Mouse (Mus musculus) lung, embryonic 14.5 days (tissue): ENCODE results near the gene Myt1l. TPM values are rescaled to one million over a fixed set of nuclear protein-coding genes. Genes with fewer than 3 reads are reported as not detected.

Experiments used
- ATAC-seq: fragments of 200-750 bp; cut with Nextera tagmentation; 2 replicates; pipeline ENCODE4 v1.8.0; 2017; ENCODE audit warnings: mild to moderate bottlenecking, moderate TSS enrichment, moderate library complexity; ENCODE audit not compliant: insufficient read depth
- DNase-seq: peaks from one replicate; pipeline ENCODE4 v3.0.0-alpha.2; 2015
- H3K27ac ChIP-seq: fragments of 300-500 bp; sonication (generic); 2 replicates; pipeline ENCODE4 v1.5.1; 2014; ENCODE audit warnings: low read depth, mild to moderate bottlenecking, moderate library complexity
- H3K27me3 ChIP-seq: fragments of 300-500 bp; sonication (generic); 2 replicates; pipeline ENCODE4 v1.6.1; 2014; ENCODE audit warnings: low read length, control low read depth; ENCODE audit not compliant: insufficient read depth
- H3K36me3 ChIP-seq: fragments of 300-500 bp; sonication (generic); 2 replicates; pipeline ENCODE4 v1.6.1; 2014; ENCODE audit warnings: control low read depth; ENCODE audit not compliant: insufficient read depth
- H3K4me1 ChIP-seq: fragments of 300-500 bp; sonication (generic); 2 replicates; pipeline ENCODE4 v1.6.1; 2014; ENCODE audit warnings: antibody characterized with exemption, control low read depth; ENCODE audit not compliant: insufficient read depth
- H3K4me2 ChIP-seq: fragments of 300-500 bp; sonication (generic); 2 replicates; pipeline ENCODE4 v1.6.1; 2014; ENCODE audit warnings: mild to moderate bottlenecking
- H3K4me3 ChIP-seq: fragments of 300-500 bp; sonication (generic); 2 replicates; pipeline ENCODE4 v1.5.1; 2014; ENCODE audit warnings: low read depth, low read length
- H3K9ac ChIP-seq: fragments of 300-500 bp; sonication (generic); 2 replicates; pipeline ENCODE4 v1.6.1; 2014
- H3K9me3 ChIP-seq: fragments of 300-500 bp; sonication (generic); 2 replicates; pipeline ENCODE4 v1.6.1; 2016; ENCODE audit warnings: low read depth, low read length, control low read depth
- CTCF ChIP-seq: IDR thresholded peaks from 2 replicates; pipeline ENCODE4 v1.5.1; 2016; ENCODE audit warnings: antibody characterized with exemption, low read depth
- WGBS: fragments of 180-500 bp; shearing (Covaris S2); extraction: QIAGEN DNeasy Blood & Tissue Kit; methylation state at CpG from one replicate; pipeline ENCODE4 v1.1.7; 2014; 5-methylcytosine and 5-hydroxymethylcytosine counted together
- polyA plus RNA-seq: library from polyadenylated mRNA; unstranded; fragments of >200 nt; fragmentation: Nextera tagmentation; extraction: Ambion mirVana; gene quantifications from 2 replicates; pipeline ENCODE4 v1.2.1, GENCODE M21; 2014

Gene Myt1l
- polyA plus RNA-seq, 1 experiment from 2014 or later = not detected

DNA sequence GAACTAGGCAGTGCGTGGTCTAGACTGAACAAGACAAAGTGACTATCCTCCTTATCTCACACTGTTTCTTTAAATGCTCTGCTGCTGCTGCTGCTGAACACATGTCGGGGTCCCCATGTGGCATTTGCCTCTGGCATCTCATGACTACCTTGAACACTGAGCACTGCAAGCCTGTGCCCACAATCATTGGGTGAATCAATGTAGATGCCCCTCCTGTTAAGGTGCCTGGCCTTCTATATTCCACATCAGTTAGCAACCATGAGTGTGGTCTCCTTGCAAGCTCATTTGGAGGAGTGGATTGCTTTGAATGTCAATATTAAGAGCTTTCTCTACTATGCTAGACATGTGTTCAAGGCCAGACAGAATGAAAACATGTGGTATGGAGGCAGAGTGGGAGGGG is 287.3 kb downstream of the Myt1l start:
- WGBS = 54% methylated on average over 2 of the region's 2 CpGs
- H3K9ac ChIP-seq = no peak overlapping the region
- no peaks in the 10 kb centered on the region for H3K36me3 ChIP-seq
- no peak overlapping the region for H3K4me2 ChIP-seq
- no peak for DNase-seq
- ATAC-seq = no peak
- no peak overlapping the region for H3K27ac ChIP-seq
- TF ChIP-seq CTCF = no peak
- no peaks in the 10 kb centered on the region for H3K9me3 ChIP-seq
- H3K27me3 ChIP-seq = no peaks in the 10 kb centered on the region
- no peak overlapping the region for H3K4me3 ChIP-seq
- H3K4me1 ChIP-seq = no peaks in the 10 kb centered on the region; the same call in 1 of the 2 replicates

DNA sequence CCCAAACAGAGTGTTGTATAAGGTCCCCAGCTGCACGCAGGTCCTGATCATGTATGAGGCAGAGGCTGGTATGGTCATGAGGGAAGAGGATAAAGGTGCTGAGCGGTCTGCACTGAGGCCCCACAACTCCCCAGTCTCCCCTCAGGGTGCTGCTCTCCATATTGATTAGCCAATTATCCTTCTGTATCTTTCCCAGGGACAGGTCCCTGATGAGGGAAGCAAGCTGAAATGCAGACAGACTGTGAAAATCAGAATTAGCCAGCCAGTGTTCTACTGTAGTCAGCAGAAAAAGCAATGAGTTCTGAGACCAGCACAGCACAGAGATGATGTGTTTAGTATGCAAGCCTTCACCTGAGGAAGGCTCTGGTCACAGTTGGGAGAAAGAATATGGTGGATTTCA is 287.9 kb downstream of the Myt1l start:
- no peaks in the 10 kb centered on the region; the same call in 1 of the 2 replicates for H3K4me1 ChIP-seq
- H3K4me3 ChIP-seq = no peak overlapping the region
- no peak for TF ChIP-seq CTCF
- no peaks in the 10 kb centered on the region for H3K27me3 ChIP-seq
- H3K36me3 ChIP-seq = no peaks in the 10 kb centered on the region
- H3K27ac ChIP-seq = no peak overlapping the region
- H3K4me2 ChIP-seq = no peak overlapping the region
- no peaks in the 10 kb centered on the region for H3K9me3 ChIP-seq
- no peak for ATAC-seq
- no peak for DNase-seq
- WGBS = 89% methylated on average over 2 of the region's 2 CpGs
- H3K9ac ChIP-seq = no peak overlapping the region

DNA sequence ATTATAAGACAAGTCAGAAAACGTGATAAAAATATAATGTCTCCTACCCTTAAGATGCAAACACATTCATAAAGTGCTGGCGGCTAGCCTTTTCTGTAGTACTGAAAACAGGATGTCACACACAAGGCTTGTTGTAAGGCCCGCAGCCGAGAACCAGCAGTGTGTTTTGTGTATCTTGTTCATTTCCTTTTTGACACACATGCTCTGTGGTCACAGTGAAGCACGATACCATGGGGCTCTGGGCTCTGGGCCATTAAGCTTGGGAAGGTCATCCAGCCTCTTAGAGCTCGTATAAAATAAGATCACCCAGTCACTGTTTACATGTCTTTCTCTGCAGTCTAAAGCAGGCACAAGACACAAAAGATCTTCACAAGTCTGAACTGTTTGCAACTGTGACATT is 288.6 kb downstream of the Myt1l start:
- H3K27me3 ChIP-seq = no peaks in the 10 kb centered on the region
- TF ChIP-seq CTCF = no peak
- WGBS = 40% methylated on average over 6 of the region's 6 CpGs
- ATAC-seq (no peak; the same call in 1 of the 2 replicates), DNase-seq (peak; percentile 69)
- H3K9me3 ChIP-seq = no peaks in the 10 kb centered on the region
- H3K4me3 ChIP-seq = no peak overlapping the region
- H3K4me1 ChIP-seq = no peaks in the 10 kb centered on the region; the same call in 1 of the 2 replicates
- H3K36me3 ChIP-seq = no peaks in the 10 kb centered on the region
- H3K9ac ChIP-seq = no peak overlapping the region
- H3K27ac ChIP-seq = no peak overlapping the region
- H3K4me2 ChIP-seq = no peak overlapping the region

DNA sequence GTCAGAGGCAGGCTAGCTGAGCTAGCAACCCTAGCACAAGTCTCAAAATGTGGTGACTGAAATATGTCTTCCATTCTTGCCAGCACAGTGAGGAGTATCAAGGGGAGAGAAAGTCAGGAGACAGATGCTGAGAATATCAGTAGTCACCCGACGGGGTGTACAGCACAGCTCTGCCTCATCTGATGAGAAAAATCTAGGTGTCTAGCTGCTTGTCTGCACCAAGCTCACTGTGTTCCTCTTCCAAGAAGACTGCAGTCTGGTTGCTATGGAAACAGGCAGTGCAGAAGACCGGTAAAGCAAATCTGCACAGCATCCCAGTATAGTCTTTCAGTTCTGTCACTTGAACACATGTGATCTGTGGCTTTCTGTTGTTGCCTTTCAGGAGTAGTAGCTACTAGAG is 294.0 kb downstream of the Myt1l start:
- Histone ChIP-seq H3K4me2 (no peak overlapping the region), H3K4me3 (no peak overlapping the region), H3K4me1 (no peaks in the 10 kb centered on the region), H3K9ac (no peak overlapping the region), H3K27ac (no peak overlapping the region), H3K9me3 (no peaks in the 10 kb centered on the region), H3K27me3 (no peaks in the 10 kb centered on the region), H3K36me3 (no peaks in the 10 kb centered on the region)
- ATAC-seq (no peak), DNase-seq (peak; percentile 9)
- 49% methylated on average over 3 of the region's 3 CpGs for WGBS
- no peak for TF ChIP-seq CTCF

DNA sequence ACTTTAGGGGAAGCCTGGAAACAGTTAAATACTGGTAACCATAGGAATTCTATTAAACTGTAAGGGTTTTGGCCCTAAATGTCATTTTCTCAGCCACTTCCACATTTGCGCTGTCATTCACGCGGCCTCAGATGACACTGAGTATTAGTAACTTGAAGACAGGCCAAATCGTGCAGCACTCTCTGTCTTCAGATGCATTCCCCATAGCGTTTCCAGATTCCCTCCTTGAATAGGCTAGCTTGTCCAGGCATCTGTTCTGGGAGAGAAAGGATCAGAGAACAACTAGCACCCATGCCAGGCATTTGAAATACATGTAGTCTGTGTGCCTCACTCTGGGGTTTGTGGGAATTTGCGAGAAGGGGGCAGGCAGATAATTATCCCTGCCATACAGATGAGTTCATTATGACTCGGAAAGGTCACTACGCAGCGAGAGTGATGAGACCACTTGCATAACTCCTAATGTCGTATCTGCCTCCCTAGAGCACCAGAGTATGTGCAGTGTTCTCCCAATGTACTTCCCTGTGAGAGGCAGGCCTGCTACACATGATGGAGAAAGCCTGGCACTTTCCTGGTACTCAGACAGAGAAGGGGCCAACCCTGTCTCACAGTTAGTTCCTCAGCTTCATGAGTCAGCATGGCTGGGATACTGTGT is 295.7 kb downstream of the Myt1l start:
- H3K27ac ChIP-seq = no peak overlapping the region
- H3K4me1 ChIP-seq = no peaks in the 10 kb centered on the region
- no peak overlapping the region for H3K4me2 ChIP-seq
- H3K4me3 ChIP-seq = no peak overlapping the region
- no peaks in the 10 kb centered on the region for H3K36me3 ChIP-seq
- ATAC-seq = peak; percentile 70; the same call in 1 of the 2 replicates
- no peak for TF ChIP-seq CTCF
- no peak overlapping the region for H3K9ac ChIP-seq
- H3K9me3 ChIP-seq = no peaks in the 10 kb centered on the region
- H3K27me3 ChIP-seq = no peaks in the 10 kb centered on the region
- DNase-seq = peak; percentile 86
- 54% methylated on average over 10 of the region's 10 CpGs for WGBS

DNA sequence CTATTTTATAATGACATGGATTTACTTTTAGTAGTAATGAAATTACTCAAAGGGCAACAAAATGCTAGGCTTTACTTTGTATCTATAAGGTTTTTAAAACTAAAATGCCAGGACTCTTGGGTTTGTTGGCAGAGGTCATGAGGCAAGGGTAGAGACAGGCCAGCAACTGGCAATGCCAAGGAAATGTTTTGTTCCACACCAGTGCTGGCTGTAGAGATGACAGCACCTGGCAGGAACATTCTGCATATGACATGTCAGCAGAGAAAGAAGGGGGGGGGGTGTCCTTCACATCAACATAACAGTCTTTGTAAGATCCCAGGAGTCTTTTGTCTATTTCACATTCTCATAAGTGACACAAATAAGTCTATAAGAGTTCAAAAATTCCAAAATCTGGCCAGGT is 302.4 kb downstream of the Myt1l start:
- ATAC-seq (no peak), DNase-seq (no peak)
- Histone ChIP-seq H3K4me3 (no peak overlapping the region), H3K27ac (no peak overlapping the region), H3K9me3 (no peaks in the 10 kb centered on the region), H3K4me1 (no peaks in the 10 kb centered on the region), H3K27me3 (no peaks in the 10 kb centered on the region), H3K4me2 (no peak overlapping the region), H3K36me3 (no peaks in the 10 kb centered on the region), H3K9ac (no peak overlapping the region)
- no peak for TF ChIP-seq CTCF

DNA sequence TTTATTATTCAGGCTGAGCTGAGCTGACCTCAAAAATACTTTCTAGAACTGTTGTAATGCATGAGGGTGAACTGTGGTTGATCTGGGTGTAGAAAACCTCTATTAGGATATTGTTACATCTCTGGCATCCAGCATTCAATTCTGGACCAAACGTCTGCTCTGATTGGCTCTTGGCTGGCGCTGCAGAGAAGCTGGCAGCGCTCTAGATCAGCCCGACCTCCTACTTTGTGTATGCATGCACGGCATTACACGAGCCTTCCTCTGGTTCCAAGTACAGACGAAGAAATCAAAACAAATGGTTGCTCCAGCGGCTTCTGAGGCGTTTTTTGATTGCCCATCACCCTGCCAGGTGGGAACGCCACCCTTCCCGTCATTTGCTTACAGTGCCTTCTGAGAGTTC is 303.2 kb downstream of the Myt1l start:
- DNase-seq (peak; percentile 30), ATAC-seq (no peak)
- Histone ChIP-seq H3K9ac (no peak overlapping the region), H3K4me1 (no peaks in the 10 kb centered on the region), H3K27ac (no peak overlapping the region), H3K4me2 (no peak overlapping the region), H3K4me3 (no peak overlapping the region), H3K36me3 (no peaks in the 10 kb centered on the region), H3K27me3 (no peaks in the 10 kb centered on the region), H3K9me3 (no peaks in the 10 kb centered on the region)
- TF ChIP-seq CTCF = no peak
- WGBS = 40% methylated on average over 11 of the region's 11 CpGs

DNA sequence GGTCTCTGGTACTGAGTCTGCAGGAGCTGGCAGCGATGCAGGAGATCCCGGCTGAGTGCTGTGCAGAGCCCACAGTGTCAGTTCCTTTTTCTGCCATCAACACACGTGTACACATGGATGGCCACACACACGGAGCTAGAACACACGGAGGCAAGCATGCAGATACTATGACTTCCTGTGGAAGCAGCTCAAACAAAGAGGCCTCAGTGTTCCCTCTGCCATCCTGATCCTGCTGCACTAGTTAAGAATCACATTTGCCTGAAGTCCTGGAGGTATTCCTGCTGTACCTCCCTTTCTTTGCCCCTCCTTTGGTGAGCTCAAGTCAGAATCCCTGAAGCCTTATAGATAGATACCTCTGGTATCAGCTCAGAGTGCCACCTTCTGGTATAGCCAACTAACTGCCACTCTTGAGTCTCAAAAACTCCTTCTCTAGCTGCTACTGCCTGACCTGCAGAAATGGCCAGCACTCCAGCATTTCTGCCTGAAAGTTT is 309.2 kb downstream of the Myt1l start:
- H3K36me3 ChIP-seq = no peaks in the 10 kb centered on the region
- H3K27ac ChIP-seq = no peak overlapping the region
- DNase-seq (peak; percentile 71), ATAC-seq (no peak)
- no peaks in the 10 kb centered on the region for H3K27me3 ChIP-seq
- peak; percentile 67 for TF ChIP-seq CTCF
- H3K9me3 ChIP-seq = no peaks in the 10 kb centered on the region
- no peak overlapping the region for H3K4me3 ChIP-seq
- 67% methylated on average over 5 of the region's 5 CpGs for WGBS
- H3K4me1 ChIP-seq = no peaks in the 10 kb centered on the region
- H3K9ac ChIP-seq = no peak overlapping the region
- H3K4me2 ChIP-seq = no peak overlapping the region
